Mouse (Mus musculus): Measurements from ENCODE around the gene Rasip1. TPM values are rescaled to one million over a fixed set of nuclear protein-coding genes. Genes with fewer than 3 reads are reported as not detected.
A peak's percentile ranks its signal among the peaks of the same experiment; 100 is the strongest.

The Rasip1 gene
- total RNA-seq, 2 experiments from 2014 or later: 35.6 to 37.9 TPM

GRCm38 (mm10) chr7:45623507-45623906 lies 3.8 kb upstream of the Rasip1 start:
- no peak for DNase-seq

- DNase-seq: no peak
Observed at GRCm38 (mm10) chr7:45624718-45625117, 2.6 kb upstream of the Rasip1 start.

- no peak for DNase-seq
Observed at GRCm38 (mm10) chr7:45625481-45625880, 1.8 kb upstream of the Rasip1 start.

GRCm38 (mm10) chr7:45626571-45627076 lies 664 bp upstream of the Rasip1 start:
- no peak for DNase-seq

- DNase-seq: peak; percentile 96
Observed at GRCm38 (mm10) chr7:45628364-45629294, 1.3 kb downstream of the Rasip1 start.

GRCm38 (mm10) chr7:45630064-45630907 lies 3.0 kb downstream of the Rasip1 start:
- DNase-seq: no peak

- DNase-seq: peak; percentile 57
Observed at GRCm38 (mm10) chr7:45632499-45632898, 5.2 kb downstream of the Rasip1 start.

- no peak for DNase-seq
Observed at GRCm38 (mm10) chr7:45634946-45635681, 7.8 kb downstream of the Rasip1 start.

GRCm38 (mm10) chr7:45635711-45636688 lies 8.7 kb downstream of the Rasip1 start:
- peak; percentile 79 for DNase-seq

- DNase-seq: no peak
Observed at GRCm38 (mm10) chr7:45637710-45638109, 10.4 kb downstream of the Rasip1 start.

GRCm38 (mm10) chr7:45638623-45639401 lies 11.5 kb downstream of the Rasip1 start:
- DNase-seq: peak; percentile 92

- DNase-seq: no peak
Observed at GRCm38 (mm10) chr7:45639561-45640027, 12.3 kb downstream of the Rasip1 start, which contains the start of gene Mamstr. Mamstr (plus strand) TSS chr7:45639977.

- DNase-seq: peak; percentile 32
Observed at GRCm38 (mm10) chr7:45640191-45640957, 13.1 kb downstream of the Rasip1 start.

- peak; percentile 52 for DNase-seq
Observed at GRCm38 (mm10) chr7:45641391-45642040, 14.2 kb downstream of the Rasip1 start.

GRCm38 (mm10) chr7:45642083-45642482 lies 14.8 kb downstream of the Rasip1 start:
- no peak for DNase-seq

GRCm38 (mm10) chr7:45642503-45643255 lies 15.4 kb downstream of the Rasip1 start:
- DNase-seq: no peak

GRCm38 (mm10) chr7:45643441-45644178 lies 16.3 kb downstream of the Rasip1 start:
- peak; percentile 96 for DNase-seq

Measured in adrenal gland, postnatal 10 days (tissue).